Mouse (Mus musculus): ENCODE results near the gene Phykpl.
"Not testable (repeated sequence)": the region's sequence is repeated elsewhere in the genome, so short reads cannot be mapped to it uniquely, and the experiment has no call there.

Phykpl gene

GRCm38 (mm10) chr11:51617693-51618092 lies 33.1 kb downstream of the Phykpl start:
- peak; percentile 71 for DNase-seq (ENCODE audit: low spot score)

GRCm38 (mm10) chr11:51618894-51619408 lies 34.4 kb downstream of the Phykpl start:
- DNase-seq (ENCODE audit: low spot score): no peak

- peak; percentile 95 for DNase-seq (ENCODE audit: low spot score)
Observed at GRCm38 (mm10) chr11:51619409-51620060, 35.0 kb downstream of the Phykpl start, which contains the start of gene Nhp2. TSS of gene Nhp2 (plus strand) at chr11:51619735.

- DNase-seq (ENCODE audit: low spot score): no peak
Observed at GRCm38 (mm10) chr11:51620084-51620483, 35.5 kb downstream of the Phykpl start.

- DNase-seq (ENCODE audit: low spot score): no peak
Observed at GRCm38 (mm10) chr11:51621776-51622175, 37.2 kb downstream of the Phykpl start.

GRCm38 (mm10) chr11:51622971-51623491 lies 38.5 kb downstream of the Phykpl start:
- DNase-seq (ENCODE audit: low spot score): no peak

GRCm38 (mm10) chr11:51625187-51625820 lies 40.7 kb downstream of the Phykpl start:
- DNase-seq (ENCODE audit: low spot score): no peak

- no peak for DNase-seq (ENCODE audit: low spot score)
Observed at GRCm38 (mm10) chr11:51627425-51627824, 42.9 kb downstream of the Phykpl start.

- DNase-seq (ENCODE audit: low spot score): no peak
Observed at GRCm38 (mm10) chr11:51627907-51628306, 43.4 kb downstream of the Phykpl start.

- no peak for DNase-seq (ENCODE audit: low spot score)
Observed at GRCm38 (mm10) chr11:51629651-51630314, 45.2 kb downstream of the Phykpl start.

GRCm38 (mm10) chr11:51632130-51632753 lies 47.7 kb downstream of the Phykpl start:
- no peak for DNase-seq (ENCODE audit: low spot score)

- DNase-seq (ENCODE audit: low spot score): not testable (repeated sequence)
Observed at GRCm38 (mm10) chr11:51633200-51633599, 48.6 kb downstream of the Phykpl start.

- no peak for DNase-seq (ENCODE audit: low spot score)
Observed at GRCm38 (mm10) chr11:51633721-51634120, 49.2 kb downstream of the Phykpl start.

- no peak for DNase-seq (ENCODE audit: low spot score)
Observed at GRCm38 (mm10) chr11:51635127-51635524, 50.6 kb downstream of the Phykpl start.

GRCm38 (mm10) chr11:51635525-51636322 lies 51.2 kb downstream of the Phykpl start, which contains the start of gene Rmnd5b:
TSS of gene Rmnd5b (minus strand) at chr11:51635896.
- DNase-seq (ENCODE audit: low spot score): peak; percentile 76

- peak; percentile 75 for DNase-seq (ENCODE audit: low spot score)
Observed at GRCm38 (mm10) chr11:51636323-51636684, 51.7 kb downstream of the Phykpl start.

GRCm38 (mm10) chr11:51637971-51638414 lies 53.4 kb downstream of the Phykpl start:
- no peak for DNase-seq (ENCODE audit: low spot score)

- no peak for DNase-seq (ENCODE audit: low spot score)
Observed at GRCm38 (mm10) chr11:51638497-51638896, 53.9 kb downstream of the Phykpl start.

- DNase-seq (ENCODE audit: low spot score): no peak
Observed at GRCm38 (mm10) chr11:51640748-51641147, 56.2 kb downstream of the Phykpl start.

GRCm38 (mm10) chr11:51643202-51643601 lies 58.6 kb downstream of the Phykpl start:
- DNase-seq (ENCODE audit: low spot score): no peak

GRCm38 (mm10) chr11:51643761-51644160 lies 59.2 kb downstream of the Phykpl start:
- no peak for DNase-seq (ENCODE audit: low spot score)
